ENCODE assay signal across 8 mouse cellular contexts in genomic region chr13:46006211-46007102, GRCm38 (mm10). TPM values are rescaled to one million over a fixed set of nuclear protein-coding genes. Genes with fewer than 3 reads are reported as not detected.
DNase-seq lines count a peak whose midpoint lies in the region; ATAC-seq and TF ChIP-seq lines count a peak whose summit lies in the region.

No protein-coding gene starts in this region.

- no peak for TF ChIP-seq POLR2A in heart, adult 2 months (IDR thresholded peaks at IDR 0.05; ENCODE audit: insufficient read depth, low read depth, low read length)

- H3K4me1 ChIP-seq in embryonic facial prominence, embryonic 11.5 days (ENCODE audit: control insufficient read depth, insufficient read depth, low read length): no peaks in the 10 kb centered on the region; the same call in 1 of the 2 replicates
- peaks cover 8% of the 10 kb centered on the region for H3K4me1 ChIP-seq in heart, adult 2 months (ENCODE audit: control insufficient read depth, insufficient read depth, low read length)
- H3K4me1 ChIP-seq in lung, embryonic 15.5 days: peaks cover 16% of the 10 kb centered on the region

- H3K36me3 ChIP-seq in embryonic facial prominence, embryonic 11.5 days (replicated peaks; ENCODE audit: control insufficient read depth, insufficient read depth, low read depth, low read length): no peaks in the 10 kb centered on the region
- no peaks in the 10 kb centered on the region for H3K36me3 ChIP-seq in heart, adult 2 months (ENCODE audit: control insufficient read depth, insufficient read depth, low read length)
- no peaks in the 10 kb centered on the region for H3K36me3 ChIP-seq in lung, embryonic 15.5 days

- no peaks in the 10 kb centered on the region for H3K27me3 ChIP-seq in embryonic facial prominence, embryonic 11.5 days (ENCODE audit: control insufficient read depth, insufficient read depth, low read length)
- H3K27me3 ChIP-seq in heart, adult 2 months (ENCODE audit: control insufficient read depth, insufficient read depth, low read length): no peaks in the 10 kb centered on the region
- peaks cover 13% of the 10 kb centered on the region; the same call in 1 of the 2 replicates for H3K27me3 ChIP-seq in lung, embryonic 15.5 days

- H3K9ac ChIP-seq in embryonic facial prominence, embryonic 11.5 days (replicated peaks; ENCODE audit: low read length): peak overlapping the region; percentile 25
- H3K9ac ChIP-seq in heart, adult 2 months (ENCODE audit: low read depth, low read length): no peak overlapping the region
- no peak overlapping the region for H3K9ac ChIP-seq in lung, embryonic 15.5 days

- no peaks in the 10 kb centered on the region for H3K79me2 ChIP-seq in heart, adult 2 months (replicated peaks; ENCODE audit: control insufficient read depth, insufficient read depth, low read length)

- no peaks in the 10 kb centered on the region for H3K9me3 ChIP-seq in embryonic facial prominence, embryonic 11.5 days (replicated peaks; ENCODE audit: control insufficient read depth, low read length)
- no peaks in the 10 kb centered on the region for H3K9me3 ChIP-seq in lung, embryonic 15.5 days

- TF ChIP-seq CTCF in heart, adult 2 months (IDR thresholded peaks at IDR 0.05): no peak

- intact Hi-C loops in heart, adult 2 months (cut with DNase I): no loop called here

- TF ChIP-seq EP300 in heart, adult 2 months (IDR thresholded peaks at IDR 0.05; ENCODE audit: insufficient read depth, low read depth, low read length): no peak

- H3K4me2 ChIP-seq in embryonic facial prominence, embryonic 11.5 days (ENCODE audit: low read depth, low read length): no peak overlapping the region
- peak overlapping the region; percentile 17; the same call in 1 of the 2 replicates for H3K4me2 ChIP-seq in lung, embryonic 15.5 days

- H3K4me3 ChIP-seq in embryonic facial prominence, embryonic 11.5 days (ENCODE audit: low read depth, low read length): no peak overlapping the region
- H3K4me3 ChIP-seq in heart, adult 2 months: no peak overlapping the region
- no peak overlapping the region for H3K4me3 ChIP-seq in lung, embryonic 15.5 days

- peak; percentile 93 for ATAC-seq in embryonic facial prominence, embryonic 11.5 days (replicated peaks; ENCODE audit: insufficient number of reproducible peaks, low FRiP score, low TSS enrichment, low read depth)
- ATAC-seq in lung, embryonic 15.5 days (ENCODE audit: borderline replicate concordance, extremely low read depth, low FRiP score, low TSS enrichment): peak; percentile 81
- no peak for ATAC-seq in inflammation-experienced regulatory T-cells, adult 6 months

- 16% methylated on average over 4 of the region's 4 CpGs for WGBS in embryonic facial prominence, embryonic 11.5 days
- WGBS in heart, adult 2 months: 12% methylated on average over 4 of the region's 4 CpGs
- WGBS in lung, embryonic 15.5 days: 3% methylated on average over 4 of the region's 4 CpGs

- peak overlapping the region; percentile 39; the same call in 1 of the 2 replicates for H3K27ac ChIP-seq in embryonic facial prominence, embryonic 11.5 days (replicated peaks; ENCODE audit: low read depth, low read length)
- H3K27ac ChIP-seq in heart, adult 2 months: no peak overlapping the region
- H3K27ac ChIP-seq in lung, embryonic 15.5 days: no peak overlapping the region

- DNase-seq in right cerebral cortex, postnatal 10 days (ENCODE audit: low spot score in 2 of 2): peak; percentile 61 to 83
- no peak for DNase-seq in right cerebral cortex, adult 2 months (ENCODE audit: low spot score in 2 of 2)
- peak; percentile 78 for DNase-seq in embryonic facial prominence, embryonic 11.5 days (ENCODE audit: low spot score)
- peak; percentile 41 to 65 for DNase-seq in heart, adult 2 months
- peak; percentile 67 for DNase-seq in kidney, adult 11 months
- DNase-seq in retina, embryonic 14.5 days (ENCODE audit: low spot score): peak; percentile 57

RNA-seq across cellular contexts. Expression of gene Atxn1, which starts 41.6 kb away (rescaled TPM):
- polyA plus RNA-seq in embryonic facial prominence, embryonic 11.5 days (2014; fragmentation: Nextera tagmentation; extraction: Ambion mirVana): 1.1 and 1.3 TPM in 2 replicates
- 10 to 100 TPM; 27.3 to 30.1 TPM for total RNA-seq in heart, adult 2 months (2021)
- 7.5 and 11.7 TPM in 2 replicates for polyA plus RNA-seq in heart, adult 2 months (2012; rRNA removed)
- polyA plus RNA-seq in lung, embryonic 15.5 days (2015; fragmentation: Nextera tagmentation; extraction: Ambion mirVana): 7.4 and 8.5 TPM in 2 replicates
- polyA plus RNA-seq in inflammation-experienced regulatory T-cells, adult 6 months (2017; shearing (Covaris generic)): 10 to 100 TPM; 35.9 to 51.1 (median 39.1) TPM

Comparison
In these comparisons a context has a peak if more than half of its experiments do, and no peak if none do; other contexts are left out.
1. DNase-seq: peak in right cerebral cortex, postnatal 10 days (2 of 2), embryonic facial prominence, embryonic 11.5 days (single experiment), heart, adult 2 months (2 of 2), kidney, adult 11 months (single experiment) and retina, embryonic 14.5 days (single experiment); none in right cerebral cortex, adult 2 months (0 of 2).